Mouse (Mus musculus): ENCODE results near the gene Olfr972.
"Not testable (repeated sequence)": the region's sequence is repeated elsewhere in the genome, so short reads cannot be mapped to it uniquely, and the experiment has no call there.

Gene Olfr972
- long read RNA-seq, experiment 1 = 0 reads
- long read RNA-seq, experiment 2 = 0 reads

- intact Hi-C loops (cut with DNase I) = no loop called here
Measured at GRCm38 (mm10) chr9:39866122-39866521, at the start of gene Olfr972. Gene Olfr972 (plus strand): TSS chr9:39866422.

DNA sequence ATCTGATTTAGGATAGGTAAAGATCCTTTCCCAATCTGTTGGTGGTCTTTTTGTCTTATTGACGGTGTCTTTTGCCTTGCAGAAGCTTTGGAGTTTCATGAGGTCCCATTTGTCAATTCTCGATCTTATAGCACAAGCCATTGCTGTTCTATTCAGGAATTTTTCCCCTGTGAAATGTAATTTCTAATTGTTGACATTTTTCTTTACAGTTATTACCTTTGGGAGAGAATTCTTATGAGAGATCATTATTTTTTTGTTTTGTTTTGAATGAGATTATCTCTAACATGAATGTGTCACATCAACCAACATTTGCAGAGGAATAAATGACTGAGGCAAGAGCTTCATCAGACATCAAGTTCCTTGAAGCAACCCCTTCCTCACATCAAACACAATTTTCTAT lies 29.6 kb upstream of the Olfr972 start, which contains the start of gene Olfr971:
Gene Olfr971, plus strand, starts transcription at position 301 of the 400 bp plus-strand sequence.
- intact Hi-C loops (cut with DNase I) = not testable (repeated sequence)

GRCm38 (mm10) chr9:39871986-39872385 lies 5.8 kb downstream of the Olfr972 start:
- intact Hi-C loops (cut with DNase I) = not testable (repeated sequence)

DNA sequence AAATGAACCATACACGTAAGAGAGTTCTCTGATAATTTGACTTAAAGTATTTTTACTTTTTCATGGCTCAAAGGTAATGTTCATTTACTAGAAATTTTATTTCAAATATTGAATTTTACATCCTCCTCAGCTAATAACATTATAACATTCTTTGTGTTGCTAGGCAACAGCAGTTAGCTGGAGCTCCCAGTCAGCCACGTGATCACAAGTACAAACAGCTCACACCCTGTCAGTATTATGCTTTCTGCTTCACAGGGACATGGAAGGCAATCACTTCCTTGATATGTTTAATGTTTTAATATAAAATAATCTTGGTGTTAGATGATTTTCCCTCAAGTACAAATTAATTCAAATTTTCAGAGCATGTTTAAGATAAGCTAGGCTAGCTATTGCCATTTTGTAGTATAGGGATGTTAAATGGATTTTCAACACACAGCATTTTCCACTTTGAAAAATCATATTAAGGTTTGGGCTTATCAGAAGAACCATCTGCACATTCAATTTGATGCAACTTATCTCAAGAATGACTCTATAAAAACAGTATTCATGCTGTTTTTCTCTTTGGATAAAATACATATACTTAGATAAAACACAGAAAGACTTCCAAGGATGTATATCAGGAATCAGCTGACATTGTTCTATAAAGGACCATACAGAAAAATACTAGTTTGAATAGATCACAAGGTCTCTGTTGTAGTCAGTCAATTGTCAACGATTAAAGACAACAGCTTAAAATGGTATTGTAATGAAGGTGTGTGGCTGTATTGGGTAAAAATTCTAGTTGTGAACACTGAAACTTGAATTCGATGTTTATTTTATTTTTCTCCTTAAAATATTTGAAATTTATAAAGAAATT lies 11.5 kb downstream of the Olfr972 start:
- intact Hi-C loops (cut with DNase I) = not testable (repeated sequence)

- intact Hi-C loops (cut with DNase I) = no loop called here
Measured at GRCm38 (mm10) chr9:39905106-39905505, 38.9 kb downstream of the Olfr972 start.

GRCm38 (mm10) chr9:39907036-39907435 lies 40.8 kb downstream of the Olfr972 start, which contains the start of gene Olfr229:
Gene Olfr229 (plus strand): TSS chr9:39907336.
- intact Hi-C loops (cut with DNase I) = no loop called here

DNA sequence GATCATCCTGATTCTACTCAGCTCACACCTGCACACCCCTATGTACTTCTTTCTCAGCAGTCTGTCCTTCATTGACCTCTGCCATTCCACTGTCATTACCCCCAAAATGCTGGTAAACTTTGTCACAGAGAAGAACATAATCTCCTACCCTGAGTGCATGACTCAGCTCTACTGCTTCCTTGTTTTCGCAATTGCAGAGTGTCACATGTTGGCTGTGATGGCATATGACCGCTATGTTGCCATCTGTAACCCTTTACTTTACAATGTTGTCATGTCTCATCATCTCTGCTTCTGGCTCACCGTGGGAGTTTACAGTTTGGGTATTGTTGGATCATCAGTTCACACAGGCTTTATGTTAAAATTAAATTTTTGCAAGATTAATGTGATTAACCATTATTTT lies 43.7 kb downstream of the Olfr972 start:
- intact Hi-C loops (cut with DNase I) = no loop called here
